ENCODE assay signal across 11 mouse cellular contexts in genomic region chr1:156183176-156183958, GRCm38 (mm10). TPM values are rescaled to one million over a fixed set of nuclear protein-coding genes. Genes with fewer than 3 reads are reported as not detected.
DNase-seq lines count a peak whose midpoint lies in the region; ATAC-seq and TF ChIP-seq lines count a peak whose summit lies in the region.
"Had no signal": no experiment of that assay in that cellular context is flagged by ENCODE, and none has a peak within 500 bp of the region (broad histone marks: within the 10 kb centered on the region; RNA-seq: fewer than 3 reads in every experiment).

No protein-coding gene starts in this region.

- H3K9ac ChIP-seq in heart, embryonic 15.5 days = no peak overlapping the region
- no peak overlapping the region for H3K9ac ChIP-seq in lung, embryonic 15.5 days
- no peak overlapping the region for H3K9ac ChIP-seq in lung, postnatal 0 days (replicated peaks; ENCODE audit: low read depth)
- H3K9ac ChIP-seq: embryonic facial prominence, embryonic 13.5 days had no signal

- WGBS in heart, embryonic 15.5 days = 41% methylated on average over 6 of the region's 6 CpGs
- 22% methylated on average over 6 of the region's 6 CpGs for WGBS in lung, embryonic 15.5 days
- 29% methylated on average over 6 of the region's 6 CpGs for WGBS in lung, postnatal 0 days

- H3K4me3 ChIP-seq in heart, embryonic 15.5 days = no peak overlapping the region
- H3K4me3 ChIP-seq in lung, embryonic 15.5 days = no peak overlapping the region
- H3K4me3 ChIP-seq in lung, postnatal 0 days (ENCODE audit: low read depth, low read length) = no peak overlapping the region
- H3K4me3 ChIP-seq: embryonic facial prominence, embryonic 13.5 days had no signal

- H3K27me3 ChIP-seq in heart, embryonic 15.5 days = no peaks in the 10 kb centered on the region
- H3K27me3 ChIP-seq in lung, embryonic 15.5 days = no peaks in the 10 kb centered on the region
- 0 out of 2 replicates have a peak, but pooled peaks cover 3% of the 10 kb centered on the region for H3K27me3 ChIP-seq in lung, postnatal 0 days (replicated peaks; ENCODE audit: insufficient read depth, low read length)
- H3K27me3 ChIP-seq: embryonic facial prominence, embryonic 13.5 days had no signal

- no peak for DNase-seq in heart, adult 11 months
- no peak for DNase-seq in lung, postnatal 0 days (ENCODE audit: low spot score)
- peak; percentile 37 to 75 for DNase-seq in layer of hippocampus, postnatal 14 days (ENCODE audit: low spot score in 2 of 2)
- DNase-seq in thymus, postnatal 10 days (ENCODE audit: low spot score in 2 of 2) = no peak
- no peak for DNase-seq in left cerebral cortex, postnatal 10 days (ENCODE audit: extremely low spot score in 1 of 2, low spot score in 2 of 2)
- DNase-seq in spleen, adult 12 weeks (ENCODE audit: low spot score) = no peak

- intact Hi-C loops in left cerebral cortex, postnatal 10 days (cut with DNase I) = no loop called here

- H3K9me3 ChIP-seq in heart, embryonic 15.5 days (replicated peaks) = no peaks in the 10 kb centered on the region
- H3K9me3 ChIP-seq in lung, embryonic 15.5 days = no peaks in the 10 kb centered on the region
- no peaks in the 10 kb centered on the region for H3K9me3 ChIP-seq in lung, postnatal 0 days (ENCODE audit: low read length)
- H3K9me3 ChIP-seq: embryonic facial prominence, embryonic 13.5 days had no signal

- peaks cover 40% of the 10 kb centered on the region for H3K4me1 ChIP-seq in heart, embryonic 15.5 days (replicated peaks)
- peaks cover 27% of the 10 kb centered on the region for H3K4me1 ChIP-seq in lung, embryonic 15.5 days
- peaks cover 4% of the 10 kb centered on the region; the same call in 1 of the 2 replicates for H3K4me1 ChIP-seq in lung, postnatal 0 days (ENCODE audit: insufficient read depth, low read depth, low read length)

- no peak overlapping the region; the same call in 1 of the 2 replicates for H3K4me2 ChIP-seq in heart, embryonic 15.5 days
- 0 out of 2 replicates have a peak overlapping the region, but pooled peaks have one; percentile 1 for H3K4me2 ChIP-seq in lung, embryonic 15.5 days
- H3K4me2 ChIP-seq in lung, postnatal 0 days (replicated peaks; ENCODE audit: low read depth, low read length) = no peak overlapping the region
- H3K4me2 ChIP-seq: embryonic facial prominence, embryonic 13.5 days had no signal

- ATAC-seq in heart, embryonic 15.5 days (replicated peaks; ENCODE audit: insufficient number of reproducible peaks, insufficient read depth, low FRiP score, low read depth) = no peak; the same call in 1 of the 2 replicates
- ATAC-seq in lung, embryonic 15.5 days (ENCODE audit: borderline replicate concordance, extremely low read depth, low FRiP score, low TSS enrichment) = no peak
- ATAC-seq in lung, postnatal 0 days = no peak

- no peak for TF ChIP-seq EP300 in lung, postnatal 0 days (IDR thresholded peaks at IDR 0.05)

- no peaks in the 10 kb centered on the region for H3K36me3 ChIP-seq in heart, embryonic 15.5 days
- no peaks in the 10 kb centered on the region for H3K36me3 ChIP-seq in lung, embryonic 15.5 days
- H3K36me3 ChIP-seq in lung, postnatal 0 days (ENCODE audit: insufficient read depth, low read length) = no peaks in the 10 kb centered on the region
- H3K36me3 ChIP-seq: embryonic facial prominence, embryonic 13.5 days had no signal

- H3K27ac ChIP-seq in heart, embryonic 15.5 days = peak overlapping the region; percentile 55
- 0 out of 2 replicates have a peak overlapping the region, but pooled peaks have one; percentile 42 for H3K27ac ChIP-seq in lung, embryonic 15.5 days
- H3K27ac ChIP-seq in lung, postnatal 0 days (ENCODE audit: low read length) = no peak overlapping the region
- H3K27ac ChIP-seq: embryonic facial prominence, embryonic 13.5 days; macrophage had no signal

- TF ChIP-seq CTCF in lung, postnatal 0 days (IDR thresholded peaks at IDR 0.05) = no peak

RNA-seq across cellular contexts. Expression of gene Fam163a, which starts 21.5 kb away (rescaled TPM):
- polyA plus RNA-seq in heart, embryonic 15.5 days (2015; fragmentation: Nextera tagmentation; extraction: Ambion mirVana) = 1.8 and 2.9 TPM in 2 replicates
- polyA plus RNA-seq in lung, embryonic 15.5 days (2015; fragmentation: Nextera tagmentation; extraction: Ambion mirVana) = 0.78 and 0.89 TPM in 2 replicates
- polyA plus RNA-seq in lung, postnatal 0 days (2015; fragmentation: Nextera tagmentation; extraction: Ambion mirVana) = 0.04 and 0.10 TPM in 2 replicates
- total RNA-seq in layer of hippocampus, postnatal 14 days (2021) = 10 to 100 TPM; 27.1 to 29.2 TPM
- 10 to 100 TPM; 10.5 to 11.6 TPM for total RNA-seq in left cerebral cortex, postnatal 10 days (2021)
- polyA plus RNA-seq: gonadal fat pad, adult 2 months; macrophage had no signal

Comparison
In these comparisons a context has a peak if more than half of its experiments do, and no peak if none do; other contexts are left out.
1. DNase-seq: peak in layer of hippocampus, postnatal 14 days (2 of 2); none in heart, adult 11 months (single experiment), lung, postnatal 0 days (single experiment), thymus, postnatal 10 days (0 of 2), left cerebral cortex, postnatal 10 days (0 of 2) and spleen, adult 12 weeks (single experiment).